Mouse (Mus musculus): ENCODE data around the gene Myo1b. TPM values are rescaled to one million over a fixed set of nuclear protein-coding genes. Genes with fewer than 3 reads are reported as not detected.

Myo1b gene
- total and polyA plus RNA-seq, 2 experiments = 35.1 to 176 TPM

GRCm38 (mm10) chr1:51835795-51836194 is 80.1 kb downstream of the Myo1b start:
- TF ChIP-seq POLR2A (IDR thresholded peaks at IDR 0.05; ENCODE audit: extremely low read depth, insufficient read depth, low read length) = no peak
- no peak for TF ChIP-seq CTCF (IDR thresholded peaks at IDR 0.05; ENCODE audit: low read depth, low read length)
- WGBS = 63% methylated on average over 8 of the region's 8 CpGs
- Histone ChIP-seq H3K27me3 (ENCODE audit: control insufficient read depth, insufficient read depth, low read length) (no peaks in the 10 kb centered on the region), H3K79me2 (ENCODE audit: control insufficient read depth, insufficient read depth, low read length) (peaks cover 20% of the 10 kb centered on the region; the same call in 1 of the 2 replicates), H3K9ac (ENCODE audit: low read depth, low read length) (no peak overlapping the region), H3K4me1 (ENCODE audit: control insufficient read depth, insufficient read depth, low read length) (no peaks in the 10 kb centered on the region), H3K27ac (replicated peaks; ENCODE audit: insufficient read depth, low read depth, low read length) (no peak overlapping the region), H3K4me3 (ENCODE audit: insufficient read depth, low read depth, low read length) (no peak overlapping the region), H3K36me3 (ENCODE audit: control insufficient read depth, insufficient read depth, low read length) (peaks cover 23% of the 10 kb centered on the region)
- no peak for DNase-seq (ENCODE audit: extremely low read depth, low read depth, low spot score)

GRCm38 (mm10) chr1:51834072-51834471 is 81.8 kb downstream of the Myo1b start:
- Histone ChIP-seq H3K79me2 (ENCODE audit: control insufficient read depth, insufficient read depth, low read length) (peaks cover 23% of the 10 kb centered on the region; the same call in 1 of the 2 replicates), H3K27ac (replicated peaks; ENCODE audit: insufficient read depth, low read depth, low read length) (no peak overlapping the region), H3K9ac (ENCODE audit: low read depth, low read length) (no peak overlapping the region), H3K4me3 (ENCODE audit: insufficient read depth, low read depth, low read length) (no peak overlapping the region), H3K4me1 (ENCODE audit: control insufficient read depth, insufficient read depth, low read length) (no peaks in the 10 kb centered on the region), H3K36me3 (ENCODE audit: control insufficient read depth, insufficient read depth, low read length) (peaks cover 25% of the 10 kb centered on the region), H3K27me3 (ENCODE audit: control insufficient read depth, insufficient read depth, low read length) (no peaks in the 10 kb centered on the region)
- DNase-seq (ENCODE audit: extremely low read depth, low read depth, low spot score) = no peak
- TF ChIP-seq POLR2A (IDR thresholded peaks at IDR 0.05; ENCODE audit: extremely low read depth, insufficient read depth, low read length) (no peak), CTCF (IDR thresholded peaks at IDR 0.05; ENCODE audit: low read depth, low read length) (no peak)
- WGBS = 91% methylated on average over 3 of the region's 3 CpGs

- no peaks in the 10 kb centered on the region for H3K27me3 ChIP-seq (ENCODE audit: control insufficient read depth, insufficient read depth, low read length)
- no peak overlapping the region for H3K4me3 ChIP-seq (ENCODE audit: insufficient read depth, low read depth, low read length)
- no peaks in the 10 kb centered on the region for H3K4me1 ChIP-seq (ENCODE audit: control insufficient read depth, insufficient read depth, low read length)
- H3K27ac ChIP-seq (replicated peaks; ENCODE audit: insufficient read depth, low read depth, low read length) = no peak overlapping the region
- peaks cover 21% of the 10 kb centered on the region; the same call in 1 of the 2 replicates for H3K79me2 ChIP-seq (ENCODE audit: control insufficient read depth, insufficient read depth, low read length)
- DNase-seq (ENCODE audit: extremely low read depth, low read depth, low spot score) = no peak
- WGBS = 83% methylated on average over 9 of the region's 9 CpGs
- peaks cover 31% of the 10 kb centered on the region for H3K36me3 ChIP-seq (ENCODE audit: control insufficient read depth, insufficient read depth, low read length)
- H3K9ac ChIP-seq (ENCODE audit: low read depth, low read length) = no peak overlapping the region
- TF ChIP-seq CTCF (IDR thresholded peaks at IDR 0.05; ENCODE audit: low read depth, low read length) (no peak), POLR2A (IDR thresholded peaks at IDR 0.05; ENCODE audit: extremely low read depth, insufficient read depth, low read length) (no peak)
Observed at GRCm38 (mm10) chr1:51829353-51829752, 86.5 kb downstream of the Myo1b start.

- Histone ChIP-seq H3K4me1 (ENCODE audit: control insufficient read depth, insufficient read depth, low read length) (peaks cover 5% of the 10 kb centered on the region; the same call in 1 of the 2 replicates), H3K4me3 (ENCODE audit: insufficient read depth, low read depth, low read length) (no peak overlapping the region), H3K79me2 (ENCODE audit: control insufficient read depth, insufficient read depth, low read length) (peaks cover 16% of the 10 kb centered on the region; the same call in 1 of the 2 replicates), H3K9ac (ENCODE audit: low read depth, low read length) (no peak overlapping the region), H3K27ac (replicated peaks; ENCODE audit: insufficient read depth, low read depth, low read length) (peak overlapping the region; percentile 32; the same call in 1 of the 2 replicates), H3K27me3 (ENCODE audit: control insufficient read depth, insufficient read depth, low read length) (no peaks in the 10 kb centered on the region), H3K36me3 (ENCODE audit: control insufficient read depth, insufficient read depth, low read length) (peaks cover 28% of the 10 kb centered on the region)
- DNase-seq (ENCODE audit: extremely low read depth, low read depth, low spot score) = peak; percentile 69
- TF ChIP-seq CTCF (IDR thresholded peaks at IDR 0.05; ENCODE audit: low read depth, low read length) = no peak
- no peak for TF ChIP-seq POLR2A (IDR thresholded peaks at IDR 0.05; ENCODE audit: extremely low read depth, insufficient read depth, low read length)
- WGBS = 43% methylated on average over 4 of the region's 4 CpGs
Observed at GRCm38 (mm10) chr1:51822531-51822930, 93.3 kb downstream of the Myo1b start.

- Histone ChIP-seq H3K9ac (ENCODE audit: low read depth, low read length) (no peak overlapping the region), H3K36me3 (ENCODE audit: control insufficient read depth, insufficient read depth, low read length) (peaks cover 28% of the 10 kb centered on the region), H3K27ac (replicated peaks; ENCODE audit: insufficient read depth, low read depth, low read length) (no peak overlapping the region), H3K27me3 (ENCODE audit: control insufficient read depth, insufficient read depth, low read length) (no peaks in the 10 kb centered on the region), H3K4me1 (ENCODE audit: control insufficient read depth, insufficient read depth, low read length) (peaks cover 5% of the 10 kb centered on the region; the same call in 1 of the 2 replicates), H3K79me2 (ENCODE audit: control insufficient read depth, insufficient read depth, low read length) (peaks cover 16% of the 10 kb centered on the region; the same call in 1 of the 2 replicates), H3K4me3 (ENCODE audit: insufficient read depth, low read depth, low read length) (no peak overlapping the region)
- DNase-seq (ENCODE audit: extremely low read depth, low read depth, low spot score) = peak; percentile 80
- WGBS = 56% methylated on average over 13 of the region's 13 CpGs
- no peak for TF ChIP-seq POLR2A (IDR thresholded peaks at IDR 0.05; ENCODE audit: extremely low read depth, insufficient read depth, low read length)
- TF ChIP-seq CTCF (IDR thresholded peaks at IDR 0.05; ENCODE audit: low read depth, low read length) = no peak
Observed at GRCm38 (mm10) chr1:51821701-51822495, 94.0 kb downstream of the Myo1b start.

- no peaks in the 10 kb centered on the region for H3K27me3 ChIP-seq (ENCODE audit: control insufficient read depth, insufficient read depth, low read length)
- no peak overlapping the region for H3K9ac ChIP-seq (ENCODE audit: low read depth, low read length)
- DNase-seq (ENCODE audit: extremely low read depth, low read depth, low spot score) = no peak
- H3K79me2 ChIP-seq (ENCODE audit: control insufficient read depth, insufficient read depth, low read length) = peaks cover 16% of the 10 kb centered on the region; the same call in 1 of the 2 replicates
- peaks cover 27% of the 10 kb centered on the region for H3K36me3 ChIP-seq (ENCODE audit: control insufficient read depth, insufficient read depth, low read length)
- WGBS = 88% methylated on average over 6 of the region's 6 CpGs
- H3K4me1 ChIP-seq (ENCODE audit: control insufficient read depth, insufficient read depth, low read length) = peaks cover 5% of the 10 kb centered on the region; the same call in 1 of the 2 replicates
- H3K4me3 ChIP-seq (ENCODE audit: insufficient read depth, low read depth, low read length) = no peak overlapping the region
- no peak overlapping the region for H3K27ac ChIP-seq (replicated peaks; ENCODE audit: insufficient read depth, low read depth, low read length)
- TF ChIP-seq CTCF (IDR thresholded peaks at IDR 0.05; ENCODE audit: low read depth, low read length) (no peak), POLR2A (IDR thresholded peaks at IDR 0.05; ENCODE audit: extremely low read depth, insufficient read depth, low read length) (no peak)
Observed at GRCm38 (mm10) chr1:51820520-51820919, 95.4 kb downstream of the Myo1b start.

Measured in liver, adult 2 months (tissue).